Mouse (Mus musculus): ENCODE data around the gene Zdhhc9.

The Zdhhc9 gene

GRCm38 (mm10) chrX:48124132-48125071 lies 84.3 kb downstream of the Zdhhc9 start:
- DNase-seq, result peak; percentile 45 to 65
